Mouse (Mus musculus) c-Kit-positive CD71-positive TER-119-negative erythroid progenitor cells, embryonic 14.5 days (primary cell): Measurements from ENCODE around the gene Gpc6.

Experiments
- DNase-seq: peaks from one replicate; pipeline ENCODE4 v3.0.0-alpha.2; 2013; ENCODE audit warnings: low read depth

The Gpc6 gene

GRCm38 (mm10) chr14:117239694-117240427, 314.7 kb downstream of the Gpc6 start:
- no peak for DNase-seq

- DNase-seq, result no peak
Observed at GRCm38 (mm10) chr14:117245631-117246030, 320.5 kb downstream of the Gpc6 start.

DNA sequence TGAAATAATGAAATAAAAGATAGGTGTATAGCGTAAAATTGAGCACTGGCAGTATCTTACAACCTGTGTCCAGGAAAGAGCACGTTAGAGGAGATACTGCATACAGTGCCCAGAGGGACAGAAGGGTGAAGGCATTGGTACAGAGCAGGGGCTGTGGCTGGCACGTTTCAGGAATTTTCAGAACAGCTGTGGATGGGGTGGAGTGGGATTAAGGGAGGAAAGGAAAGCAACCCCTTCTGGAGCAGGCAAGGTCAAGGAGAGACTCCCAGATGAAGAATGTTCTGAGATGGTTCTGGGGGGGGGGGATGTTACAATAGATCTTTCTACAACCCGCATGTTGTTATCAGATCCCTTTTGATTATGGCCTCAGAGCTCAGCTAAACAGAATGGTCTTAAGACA, 331.1 kb downstream of the Gpc6 start:
- no peak for DNase-seq

DNA sequence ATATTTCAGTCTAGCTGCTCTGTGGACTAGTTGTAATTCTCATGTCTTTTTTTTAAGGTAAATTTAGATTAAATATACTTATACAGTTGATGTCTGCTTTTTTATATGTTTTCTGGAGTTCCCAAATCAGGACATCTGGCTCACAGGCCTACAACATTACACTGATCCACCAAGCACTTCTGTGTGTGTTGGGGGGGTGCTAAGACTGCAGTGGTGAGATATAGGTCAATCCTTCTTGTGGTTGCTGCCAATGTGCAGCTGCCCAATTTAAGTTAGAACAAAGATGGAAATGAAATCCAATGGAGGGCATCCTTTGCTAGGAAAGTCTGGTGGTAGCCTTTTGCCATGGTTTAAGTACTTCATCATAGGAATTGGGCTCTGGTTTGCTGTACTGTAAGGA, 340.5 kb downstream of the Gpc6 start:
- no peak for DNase-seq

- no peak for DNase-seq
Observed at GRCm38 (mm10) chr14:117267823-117268601, 342.9 kb downstream of the Gpc6 start.

- DNase-seq, result no peak
Observed at GRCm38 (mm10) chr14:117283631-117284030, 358.5 kb downstream of the Gpc6 start.

DNA sequence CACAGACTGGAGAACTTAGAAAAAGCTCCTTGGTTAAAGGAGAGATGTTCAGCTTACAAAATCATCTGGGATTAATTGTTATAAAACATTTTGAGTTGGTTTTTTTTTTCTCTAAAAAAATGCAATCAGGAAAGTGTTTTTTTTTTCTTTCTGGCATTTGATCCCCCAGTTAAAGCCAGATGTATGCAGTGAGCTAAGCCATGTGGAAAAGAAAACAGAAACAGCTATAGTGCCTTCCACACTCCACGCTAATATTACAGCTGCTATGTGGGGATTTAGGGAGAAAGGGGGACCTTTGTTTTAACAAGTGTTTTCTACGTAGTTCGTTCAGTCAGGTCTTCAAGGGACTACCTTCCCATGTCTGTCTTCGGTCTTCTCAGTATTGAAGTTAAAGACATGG, 368.6 kb downstream of the Gpc6 start:
- no peak for DNase-seq

- no peak for DNase-seq
Observed at GRCm38 (mm10) chr14:117296207-117296838, 371.2 kb downstream of the Gpc6 start.

DNA sequence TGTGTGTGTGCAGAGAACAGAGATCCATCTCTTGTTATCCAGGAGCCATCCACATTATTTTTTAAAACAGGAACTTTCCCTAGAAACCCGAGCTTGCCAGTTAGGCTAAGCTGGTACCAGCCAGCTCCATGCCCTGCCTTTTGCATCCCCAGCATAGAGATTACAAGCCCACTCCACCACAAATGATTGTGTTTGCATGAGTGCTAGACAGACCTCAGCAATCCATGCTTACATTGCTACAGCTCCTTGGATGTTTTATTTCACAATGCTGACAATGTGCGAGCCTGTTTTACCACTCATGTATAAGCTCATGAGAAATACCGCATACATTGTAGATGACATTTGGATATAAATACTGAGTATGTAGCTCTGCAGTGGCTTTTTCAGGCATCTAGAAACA, 375.9 kb downstream of the Gpc6 start:
- DNase-seq, result no peak

DNA sequence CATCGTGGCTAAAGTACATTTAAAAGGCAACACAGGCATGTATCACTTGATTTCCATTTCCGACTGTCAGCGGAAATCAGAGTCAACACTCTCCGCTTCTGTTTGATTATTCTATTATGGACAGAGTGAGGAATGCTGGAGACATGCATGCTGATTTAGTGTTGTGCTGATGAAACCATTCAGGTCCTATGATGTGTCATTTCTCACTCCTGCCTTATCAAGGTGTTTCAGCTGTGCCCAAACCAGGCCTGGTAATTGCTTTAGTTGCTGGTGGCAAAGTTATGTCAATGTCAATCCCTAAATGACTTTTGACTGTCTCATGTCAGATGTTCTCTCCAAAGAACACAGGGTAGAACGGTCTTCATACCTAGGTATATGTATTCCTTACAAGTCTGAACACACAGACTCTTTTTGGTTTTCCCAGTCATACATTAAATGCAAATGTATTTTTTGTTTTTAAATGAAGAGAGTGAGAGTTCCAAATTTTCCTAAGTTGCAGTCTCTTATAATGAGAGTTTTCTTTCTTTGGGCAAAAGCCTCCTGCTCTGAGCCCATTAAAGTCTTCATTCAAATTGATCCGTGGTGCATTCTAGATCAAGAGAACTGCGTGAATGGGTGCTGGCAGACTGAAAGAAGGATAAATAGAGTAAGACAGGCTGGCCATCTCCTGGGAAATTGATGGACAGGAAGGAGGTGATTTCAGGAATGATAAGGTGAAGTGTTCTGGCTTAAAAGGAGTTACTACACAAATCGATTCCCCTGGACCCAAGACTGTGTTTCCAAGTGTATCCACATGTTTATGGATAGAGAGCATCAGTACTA, 379.0 kb downstream of the Gpc6 start:
- no peak for DNase-seq

- no peak for DNase-seq
Observed at GRCm38 (mm10) chr14:117304723-117305010, 379.6 kb downstream of the Gpc6 start.

- no peak for DNase-seq
Observed at GRCm38 (mm10) chr14:117309997-117310520, 384.9 kb downstream of the Gpc6 start.

- DNase-seq, result no peak
Observed at GRCm38 (mm10) chr14:117324214-117324613, 399.1 kb downstream of the Gpc6 start.

GRCm38 (mm10) chr14:117332256-117332655, 407.1 kb downstream of the Gpc6 start:
- no peak for DNase-seq

DNA sequence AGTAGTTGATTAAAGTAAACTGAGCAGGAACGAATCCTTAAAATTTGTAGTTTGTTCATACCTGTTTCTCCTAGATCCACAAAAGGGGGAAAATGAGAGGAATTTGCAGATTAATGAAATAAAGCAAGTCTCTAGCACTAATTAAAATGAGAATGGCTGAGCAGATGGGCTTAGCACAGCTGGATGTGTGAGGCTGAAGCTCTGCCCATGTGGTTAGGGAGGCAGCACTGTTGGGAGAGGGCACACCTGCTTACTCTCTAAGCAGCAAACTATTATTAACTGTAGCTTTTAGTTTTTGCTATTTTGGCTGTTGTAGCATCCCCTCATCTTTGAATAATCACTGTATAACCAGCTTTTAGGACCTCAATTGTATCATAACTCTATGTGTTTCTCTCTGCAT, 412.2 kb downstream of the Gpc6 start:
- DNase-seq, result no peak

DNA sequence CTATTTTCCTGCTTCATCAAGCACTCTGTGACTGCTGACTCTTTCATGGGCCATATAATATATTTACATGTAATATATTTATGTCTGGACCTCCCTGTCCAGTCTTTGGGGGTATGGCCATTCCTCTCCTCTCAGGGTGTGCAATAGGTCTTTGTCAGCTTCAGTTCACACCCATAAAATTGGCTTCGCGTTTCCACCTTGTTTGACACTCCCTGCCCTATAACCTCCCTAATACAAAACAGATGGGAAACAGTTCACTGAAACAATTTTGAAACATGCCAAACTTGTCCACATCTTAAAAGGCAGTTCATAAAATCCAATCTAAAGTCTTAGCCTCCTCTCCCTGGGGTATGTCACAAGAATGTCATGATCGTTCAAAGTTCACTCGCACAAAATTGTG, 415.4 kb downstream of the Gpc6 start:
- no peak for DNase-seq

- DNase-seq, result no peak
Observed at GRCm38 (mm10) chr14:117344505-117344904, 419.4 kb downstream of the Gpc6 start.

GRCm38 (mm10) chr14:117346372-117346885, 421.3 kb downstream of the Gpc6 start:
- DNase-seq, result no peak

DNA sequence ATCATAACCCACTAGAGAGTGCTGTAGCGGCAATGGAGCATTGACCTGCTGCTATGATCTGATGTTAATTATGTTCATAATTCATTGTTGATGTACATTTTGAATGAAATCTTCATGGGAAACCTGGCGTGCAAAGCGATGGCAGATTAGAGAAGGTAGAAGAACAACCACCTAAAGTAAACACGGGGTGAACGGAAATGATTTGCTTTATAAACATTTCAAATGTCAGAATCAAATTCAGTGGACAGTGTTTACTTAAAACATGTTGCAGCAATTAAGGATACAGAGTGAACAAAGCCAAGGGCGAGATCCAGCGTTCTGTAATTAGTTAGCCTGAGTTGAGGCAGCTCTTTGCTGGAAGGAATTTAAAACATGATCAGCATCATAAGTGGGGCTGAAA, 426.2 kb downstream of the Gpc6 start:
- no peak for DNase-seq

DNA sequence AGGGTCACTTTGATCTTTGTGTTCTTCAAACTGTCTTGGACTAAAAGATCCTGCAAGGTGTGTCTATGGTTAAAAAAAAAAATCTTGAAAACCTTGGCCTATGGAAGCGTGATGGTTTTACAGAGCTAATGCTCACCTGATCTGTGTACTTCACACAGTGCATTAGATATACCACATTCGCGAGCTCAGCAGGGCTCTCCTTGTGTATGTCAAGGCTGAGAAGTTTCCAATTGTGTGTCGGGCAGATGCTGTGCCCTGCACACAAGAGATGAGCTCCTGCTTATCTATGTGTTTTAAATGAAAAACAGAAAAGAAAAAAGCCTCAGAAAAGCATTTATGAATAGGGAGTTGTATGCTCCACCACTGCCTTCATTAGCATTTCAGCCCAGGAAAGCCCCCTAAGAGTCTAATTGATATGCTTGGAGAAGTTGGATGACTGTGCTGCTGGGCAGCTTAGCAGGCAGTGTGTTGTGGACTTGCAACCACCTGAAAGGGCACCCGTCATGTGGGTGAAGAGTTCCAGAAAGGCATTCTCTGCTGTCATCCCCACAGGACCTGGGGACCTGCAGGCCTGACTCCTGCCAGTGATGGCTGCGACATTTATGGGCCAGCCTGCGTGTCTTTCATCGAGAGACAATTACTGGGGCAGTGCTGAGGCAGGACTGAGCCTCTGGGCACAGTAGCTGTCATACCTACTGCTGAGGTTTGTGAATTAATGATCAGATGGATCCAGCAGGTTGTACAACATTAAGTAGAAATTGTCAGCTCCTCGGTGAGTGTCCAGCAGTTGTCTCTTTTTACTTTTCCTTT, 436.2 kb downstream of the Gpc6 start:
- DNase-seq, result no peak

DNA sequence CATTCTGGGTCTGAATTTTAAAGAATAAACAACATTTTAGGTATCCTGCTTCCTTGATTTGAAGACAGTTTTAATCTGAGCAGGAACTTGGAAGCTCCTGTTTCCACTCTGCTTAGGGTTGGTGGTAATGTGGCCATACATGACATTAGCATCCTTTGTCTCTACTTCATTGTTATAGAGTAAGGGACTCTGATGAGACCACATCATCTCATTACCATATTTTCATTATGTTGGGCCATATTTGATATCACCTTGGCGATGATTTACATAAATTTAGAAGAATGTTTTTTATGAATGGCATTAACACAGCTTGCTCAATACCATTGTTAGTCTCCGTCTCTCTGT, 436.8 kb downstream of the Gpc6 start:
- DNase-seq, result no peak
